Mouse (Mus musculus): Measurements from ENCODE around the gene Gpr146. TPM values are rescaled to one million over a fixed set of nuclear protein-coding genes. Genes with fewer than 3 reads are reported as not detected.

Gpr146 gene
- total and polyA plus RNA-seq, 2 experiments = 36.5 to 70.7 TPM

DNA sequence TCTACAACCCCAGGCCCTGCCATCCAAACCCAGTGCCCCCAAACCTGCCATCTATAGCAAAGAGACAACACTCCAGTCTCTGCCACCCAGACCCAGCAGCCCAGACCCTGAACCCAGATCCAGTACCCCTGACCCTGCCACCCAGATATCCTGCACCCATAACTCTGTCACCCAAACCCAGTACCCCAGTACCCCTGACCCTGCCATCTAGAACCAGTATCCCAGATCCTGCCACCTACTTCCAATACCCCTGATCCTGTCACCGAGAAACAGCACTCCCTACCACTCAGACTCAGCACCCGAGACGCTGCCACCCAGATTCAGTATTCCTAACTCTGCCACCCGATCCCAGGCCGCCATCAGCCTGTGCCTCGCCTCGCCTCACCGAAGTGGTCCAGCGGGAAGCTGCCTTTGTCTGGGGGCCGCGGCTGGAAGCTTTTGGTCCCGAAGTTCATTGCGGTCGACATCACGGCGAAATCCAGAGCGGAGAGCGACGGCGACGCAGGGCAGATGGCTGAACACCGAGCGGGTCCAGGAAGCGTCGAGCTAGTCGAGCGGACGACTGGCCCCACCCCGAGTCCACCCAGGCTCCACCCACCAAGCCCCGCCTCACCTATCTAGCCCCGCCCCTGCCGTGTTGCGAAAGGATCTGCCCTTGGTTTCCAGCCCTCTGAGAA is 32.7 kb upstream of the Gpr146 start:
- under 1% methylated on average over 33 of the region's 33 CpGs for WGBS
- peak; percentile 87 for DNase-seq (ENCODE audit: extremely low read depth, low read depth, low spot score)
- Histone ChIP-seq H3K36me3 (ENCODE audit: control insufficient read depth, insufficient read depth, low read length) (peaks cover 9% of the 10 kb centered on the region; the same call in 1 of the 2 replicates), H3K4me3 (ENCODE audit: insufficient read depth, low read depth, low read length) (peak overlapping the region; percentile 87), H3K79me2 (ENCODE audit: control insufficient read depth, insufficient read depth, low read length) (peaks cover 9% of the 10 kb centered on the region; the same call in 1 of the 2 replicates), H3K4me1 (ENCODE audit: control insufficient read depth, insufficient read depth, low read length) (peaks cover 17% of the 10 kb centered on the region), H3K27ac (replicated peaks; ENCODE audit: insufficient read depth, low read depth, low read length) (peak overlapping the region; percentile 87), H3K27me3 (ENCODE audit: control insufficient read depth, insufficient read depth, low read length) (no peaks in the 10 kb centered on the region), H3K9ac (ENCODE audit: low read depth, low read length) (peak overlapping the region; percentile 94)
- TF ChIP-seq POLR2A (IDR thresholded peaks at IDR 0.05; ENCODE audit: extremely low read depth, insufficient read depth, low read length) (peak; percentile 78), CTCF (IDR thresholded peaks at IDR 0.05; ENCODE audit: low read depth, low read length) (no peak)

- 5% methylated on average over 5 of the region's 5 CpGs for WGBS
These were observed 32.2 kb upstream of the Gpr146 start for GRCm38 (mm10) chr5:139345364-139345714.

GRCm38 (mm10) chr5:139347225-139347624 is 30.3 kb upstream of the Gpr146 start:
- DNase-seq (ENCODE audit: extremely low read depth, low read depth, low spot score) = peak; percentile 87
- H3K4me1 ChIP-seq (ENCODE audit: control insufficient read depth, insufficient read depth, low read length) = peaks cover 17% of the 10 kb centered on the region
- H3K9ac ChIP-seq (ENCODE audit: low read depth, low read length) = no peak overlapping the region
- no peaks in the 10 kb centered on the region for H3K27me3 ChIP-seq (ENCODE audit: control insufficient read depth, insufficient read depth, low read length)
- H3K79me2 ChIP-seq (ENCODE audit: control insufficient read depth, insufficient read depth, low read length) = peaks cover 5% of the 10 kb centered on the region; the same call in 1 of the 2 replicates
- H3K4me3 ChIP-seq (ENCODE audit: insufficient read depth, low read depth, low read length) = no peak overlapping the region
- 37% methylated on average over 1 of the region's 1 CpGs for WGBS
- H3K36me3 ChIP-seq (ENCODE audit: control insufficient read depth, insufficient read depth, low read length) = peaks cover 4% of the 10 kb centered on the region; the same call in 1 of the 2 replicates
- TF ChIP-seq CTCF (IDR thresholded peaks at IDR 0.05; ENCODE audit: low read depth, low read length) (no peak), POLR2A (IDR thresholded peaks at IDR 0.05; ENCODE audit: extremely low read depth, insufficient read depth, low read length) (no peak)
- H3K27ac ChIP-seq (replicated peaks; ENCODE audit: insufficient read depth, low read depth, low read length) = peak overlapping the region; percentile 89

More at GRCm38 (mm10) chr5:139345364-139345714, 32.2 kb upstream of the Gpr146 start:
- Histone ChIP-seq H3K79me2 (ENCODE audit: control insufficient read depth, insufficient read depth, low read length) (peaks cover 9% of the 10 kb centered on the region; the same call in 1 of the 2 replicates), H3K27me3 (ENCODE audit: control insufficient read depth, insufficient read depth, low read length) (no peaks in the 10 kb centered on the region), H3K27ac (replicated peaks; ENCODE audit: insufficient read depth, low read depth, low read length) (peak overlapping the region; percentile 49), H3K36me3 (ENCODE audit: control insufficient read depth, insufficient read depth, low read length) (peaks cover 9% of the 10 kb centered on the region; the same call in 1 of the 2 replicates), H3K4me1 (ENCODE audit: control insufficient read depth, insufficient read depth, low read length) (peaks cover 17% of the 10 kb centered on the region), H3K9ac (ENCODE audit: low read depth, low read length) (peak overlapping the region; percentile 40; the same call in 1 of the 2 replicates), H3K4me3 (ENCODE audit: insufficient read depth, low read depth, low read length) (no peak overlapping the region)
- DNase-seq (ENCODE audit: extremely low read depth, low read depth, low spot score) = no peak
- TF ChIP-seq CTCF (IDR thresholded peaks at IDR 0.05; ENCODE audit: low read depth, low read length) = no peak
- no peak for TF ChIP-seq POLR2A (IDR thresholded peaks at IDR 0.05; ENCODE audit: extremely low read depth, insufficient read depth, low read length)

GRCm38 (mm10) chr5:139349713-139350112 is 27.8 kb upstream of the Gpr146 start:
- WGBS = 95% methylated on average over 6 of the region's 6 CpGs
- no peak for TF ChIP-seq CTCF (IDR thresholded peaks at IDR 0.05; ENCODE audit: low read depth, low read length)
- no peak for TF ChIP-seq POLR2A (IDR thresholded peaks at IDR 0.05; ENCODE audit: extremely low read depth, insufficient read depth, low read length)
- no peaks in the 10 kb centered on the region for H3K27me3 ChIP-seq (ENCODE audit: control insufficient read depth, insufficient read depth, low read length)
- H3K79me2 ChIP-seq (ENCODE audit: control insufficient read depth, insufficient read depth, low read length) = peaks cover 2% of the 10 kb centered on the region; the same call in 1 of the 2 replicates
- H3K36me3 ChIP-seq (ENCODE audit: control insufficient read depth, insufficient read depth, low read length) = no peaks in the 10 kb centered on the region
- H3K9ac ChIP-seq (ENCODE audit: low read depth, low read length) = no peak overlapping the region
- no peak overlapping the region for H3K4me3 ChIP-seq (ENCODE audit: insufficient read depth, low read depth, low read length)
- H3K27ac ChIP-seq (replicated peaks; ENCODE audit: insufficient read depth, low read depth, low read length) = no peak overlapping the region
- H3K4me1 ChIP-seq (ENCODE audit: control insufficient read depth, insufficient read depth, low read length) = peaks cover 14% of the 10 kb centered on the region
- DNase-seq (ENCODE audit: extremely low read depth, low read depth, low spot score) = no peak

DNA sequence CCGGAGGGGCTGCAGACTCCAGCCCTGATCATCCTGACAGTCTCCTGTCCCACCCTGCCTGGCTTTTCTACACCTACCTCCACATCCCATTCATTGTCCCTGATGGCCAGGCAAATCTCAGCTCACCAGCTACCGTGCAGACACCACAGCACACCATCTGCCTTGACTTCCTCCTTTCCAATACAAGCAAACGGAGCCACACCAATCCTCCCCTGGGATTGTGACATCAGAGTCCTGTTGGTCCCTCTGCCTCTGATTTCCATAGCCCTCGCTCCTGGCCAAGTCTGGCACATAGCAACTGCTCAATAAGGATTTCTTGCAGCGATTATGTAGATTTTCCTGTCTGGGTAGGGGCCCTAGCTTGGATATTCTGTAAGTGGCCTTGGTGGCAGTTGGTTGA is 26.4 kb upstream of the Gpr146 start, which contains the start of gene Cox19:
Gene Cox19 (minus strand): TSS at position 285 of the 400 bp plus-strand sequence.
- TF ChIP-seq CTCF (IDR thresholded peaks at IDR 0.05; ENCODE audit: low read depth, low read length) (no peak), POLR2A (IDR thresholded peaks at IDR 0.05; ENCODE audit: extremely low read depth, insufficient read depth, low read length) (no peak)
- Histone ChIP-seq H3K4me1 (ENCODE audit: control insufficient read depth, insufficient read depth, low read length) (peaks cover 10% of the 10 kb centered on the region), H3K4me3 (ENCODE audit: insufficient read depth, low read depth, low read length) (no peak within 1 kb of the TSS), H3K36me3 (ENCODE audit: control insufficient read depth, insufficient read depth, low read length) (no peaks in the 10 kb centered on the region), H3K27me3 (ENCODE audit: control insufficient read depth, insufficient read depth, low read length) (no peaks in the 10 kb centered on the region), H3K9ac (ENCODE audit: low read depth, low read length) (no peak within 1 kb of the TSS), H3K79me2 (ENCODE audit: control insufficient read depth, insufficient read depth, low read length) (no peaks in the 10 kb centered on the region), H3K27ac (replicated peaks; ENCODE audit: insufficient read depth, low read depth, low read length) (no peak within 1 kb of the TSS)
- 71% methylated on average over 5 of the region's 5 CpGs for WGBS
- DNase-seq (ENCODE audit: extremely low read depth, low read depth, low spot score) = no peak

GRCm38 (mm10) chr5:139351628-139352027 is 25.9 kb upstream of the Gpr146 start:
- WGBS = 72% methylated on average over 8 of the region's 8 CpGs
- no peak overlapping the region for H3K27ac ChIP-seq (replicated peaks; ENCODE audit: insufficient read depth, low read depth, low read length)
- DNase-seq (ENCODE audit: extremely low read depth, low read depth, low spot score) = no peak
- H3K9ac ChIP-seq (ENCODE audit: low read depth, low read length) = no peak overlapping the region
- peaks cover 9% of the 10 kb centered on the region for H3K4me1 ChIP-seq (ENCODE audit: control insufficient read depth, insufficient read depth, low read length)
- no peak for TF ChIP-seq CTCF (IDR thresholded peaks at IDR 0.05; ENCODE audit: low read depth, low read length)
- TF ChIP-seq POLR2A (IDR thresholded peaks at IDR 0.05; ENCODE audit: extremely low read depth, insufficient read depth, low read length) = no peak
- no peaks in the 10 kb centered on the region for H3K27me3 ChIP-seq (ENCODE audit: control insufficient read depth, insufficient read depth, low read length)
- H3K79me2 ChIP-seq (ENCODE audit: control insufficient read depth, insufficient read depth, low read length) = no peaks in the 10 kb centered on the region
- H3K36me3 ChIP-seq (ENCODE audit: control insufficient read depth, insufficient read depth, low read length) = no peaks in the 10 kb centered on the region
- H3K4me3 ChIP-seq (ENCODE audit: insufficient read depth, low read depth, low read length) = no peak overlapping the region
